Mouse (Mus musculus) heart, embryonic 13.5 days (tissue): ENCODE results near the gene Sap30. TPM values are rescaled to one million over a fixed set of nuclear protein-coding genes. Genes with fewer than 3 reads are reported as not detected.
A peak's percentile ranks its signal among the peaks of the same experiment; 100 is the strongest.
"Not testable (repeated sequence)": the region's sequence is repeated elsewhere in the genome, so short reads cannot be mapped to it uniquely, and the experiment has no call there.

Experiments
- ATAC-seq: fragments of 200-750 bp; cut with Nextera tagmentation; 2 replicates; pipeline ENCODE4 v1.8.0; 2017; ENCODE audit warnings: moderate TSS enrichment; ENCODE audit not compliant: insufficient number of reproducible peaks, low FRiP score, low TSS enrichment; ENCODE audit errors: extremely low read depth
- H3K27ac ChIP-seq: fragments of 300-500 bp; sonication (generic); replicated peaks from 2 replicates; pipeline ENCODE4 v1.5.1; 2015; ENCODE audit warnings: moderate library complexity, mild to moderate bottlenecking, inconsistent platforms
- H3K27me3 ChIP-seq: fragments of 300-500 bp; sonication (generic); replicated peaks from 2 replicates; pipeline ENCODE4 v1.6.1; 2015; ENCODE audit warnings: mild to moderate bottlenecking, inconsistent platforms
- H3K36me3 ChIP-seq: fragments of 300-500 bp; sonication (generic); 2 replicates; pipeline ENCODE4 v1.6.1; 2015; ENCODE audit warnings: mild to moderate bottlenecking, inconsistent platforms
- H3K4me1 ChIP-seq: fragments of 300-500 bp; sonication (generic); 2 replicates; pipeline ENCODE4 v1.6.1; 2015; ENCODE audit warnings: inconsistent platforms
- H3K4me2 ChIP-seq: fragments of 300-500 bp; sonication (generic); 2 replicates; pipeline ENCODE4 v1.6.1; 2015; ENCODE audit warnings: inconsistent platforms, mild to moderate bottlenecking, moderate library complexity
- H3K4me3 ChIP-seq: fragments of 300-500 bp; sonication (generic); 2 replicates; pipeline ENCODE4 v1.5.1; 2015; ENCODE audit warnings: moderate library complexity, mild to moderate bottlenecking, inconsistent platforms
- H3K9ac ChIP-seq: fragments of 300-500 bp; sonication (generic); 2 replicates; pipeline ENCODE4 v1.6.1; 2015; ENCODE audit warnings: inconsistent platforms, mild to moderate bottlenecking, moderate library complexity
- H3K9me3 ChIP-seq: fragments of 300-500 bp; sonication (generic); 2 replicates; pipeline ENCODE4 v1.6.1; 2016; ENCODE audit warnings: inconsistent platforms
- WGBS: fragments of 180-500 bp; shearing (Covaris S2); methylation state at CpG from one replicate; pipeline ENCODE4 v1.1.7; 2015; ENCODE audit warnings: mixed read lengths; 5-methylcytosine and 5-hydroxymethylcytosine counted together
- polyA plus RNA-seq: library from polyadenylated mRNA; unstranded; fragments of >200 nt; fragmentation: Nextera tagmentation; extraction: Ambion mirVana; gene quantifications from 2 replicates; pipeline ENCODE4 v1.2.1, GENCODE M21; 2015

The Sap30 gene
- polyA plus RNA-seq, 1 experiment from 2014 or later, result 45.8 TPM

GRCm38 (mm10) chr8:57463757-57464156, 23.9 kb downstream of the Sap30 start:
- H3K27ac ChIP-seq, result no peak overlapping the region
- no peak overlapping the region for H3K4me3 ChIP-seq
- no peak overlapping the region for H3K9ac ChIP-seq
- no peaks in the 10 kb centered on the region for H3K27me3 ChIP-seq
- no peaks in the 10 kb centered on the region for H3K9me3 ChIP-seq
- peaks cover 12% of the 10 kb centered on the region for H3K4me1 ChIP-seq
- no peaks in the 10 kb centered on the region for H3K36me3 ChIP-seq
- H3K4me2 ChIP-seq, result no peak overlapping the region
- WGBS, result 78% methylated on average over 3 of the region's 3 CpGs
- ATAC-seq, result no peak

GRCm38 (mm10) chr8:57462839-57463238, 24.8 kb downstream of the Sap30 start:
- ATAC-seq, result no peak
- 38% methylated on average over 1 of the region's 1 CpGs for WGBS
- H3K9ac ChIP-seq, result no peak overlapping the region
- H3K27me3 ChIP-seq, result no peaks in the 10 kb centered on the region
- H3K36me3 ChIP-seq, result no peaks in the 10 kb centered on the region
- no peak overlapping the region for H3K4me2 ChIP-seq
- no peaks in the 10 kb centered on the region for H3K9me3 ChIP-seq
- peaks cover 6% of the 10 kb centered on the region for H3K4me1 ChIP-seq
- no peak overlapping the region for H3K4me3 ChIP-seq
- H3K27ac ChIP-seq, result no peak overlapping the region

- Histone ChIP-seq H3K27ac (no peak overlapping the region), H3K4me1 (peaks cover 11% of the 10 kb centered on the region), H3K36me3 (no peaks in the 10 kb centered on the region), H3K9ac (no peak overlapping the region), H3K4me2 (no peak overlapping the region), H3K27me3 (no peaks in the 10 kb centered on the region), H3K9me3 (no peaks in the 10 kb centered on the region), H3K4me3 (no peak overlapping the region)
- no peak for ATAC-seq
- 63% methylated on average over 3 of the region's 3 CpGs for WGBS
Observed at GRCm38 (mm10) chr8:57457942-57458341, 29.7 kb downstream of the Sap30 start.

DNA sequence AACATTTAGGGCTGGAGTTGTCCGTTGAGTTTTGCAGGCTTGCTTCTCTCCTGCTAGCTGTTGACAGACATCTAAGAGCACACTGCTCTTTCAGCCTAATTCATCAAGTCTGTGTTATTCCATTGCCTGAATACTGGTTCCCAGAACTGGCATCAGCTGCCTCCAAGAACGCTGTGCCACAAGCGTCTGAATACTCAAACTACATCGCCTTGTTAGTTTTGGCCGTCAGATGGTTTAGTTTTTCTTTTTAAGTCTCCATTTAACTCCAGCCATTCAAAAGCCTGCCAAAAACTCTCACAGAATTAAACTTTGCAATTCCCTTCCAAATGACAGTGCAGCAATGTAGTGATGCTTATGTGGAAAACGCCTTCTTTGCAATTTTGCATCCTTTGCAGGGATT, 30.5 kb downstream of the Sap30 start:
- peak overlapping the region; percentile 41 for H3K4me2 ChIP-seq
- H3K4me3 ChIP-seq, result no peak overlapping the region
- H3K4me1 ChIP-seq, result peaks cover 11% of the 10 kb centered on the region
- no peaks in the 10 kb centered on the region for H3K27me3 ChIP-seq
- no peaks in the 10 kb centered on the region for H3K36me3 ChIP-seq
- H3K9ac ChIP-seq, result no peak overlapping the region
- H3K9me3 ChIP-seq, result no peaks in the 10 kb centered on the region
- 0 out of 2 replicates have a peak overlapping the region, but pooled peaks have one; percentile 25 for H3K27ac ChIP-seq
- 63% methylated on average over 6 of the region's 6 CpGs for WGBS
- no peak for ATAC-seq

GRCm38 (mm10) chr8:57455765-57456164, 31.9 kb downstream of the Sap30 start, which contains the start of gene Scrg1:
Gene Scrg1, plus strand, starts transcription at chr8:57455923.
- ATAC-seq, result no peak

GRCm38 (mm10) chr8:57453361-57453760, 34.3 kb downstream of the Sap30 start:
- no peaks in the 10 kb centered on the region for H3K27me3 ChIP-seq
- H3K4me3 ChIP-seq, result no peak overlapping the region
- no peaks in the 10 kb centered on the region for H3K36me3 ChIP-seq
- peaks cover 11% of the 10 kb centered on the region for H3K4me1 ChIP-seq
- 79% methylated on average over 2 of the region's 2 CpGs for WGBS
- no peak for ATAC-seq
- H3K9ac ChIP-seq, result no peak overlapping the region
- no peak overlapping the region for H3K27ac ChIP-seq
- no peak overlapping the region for H3K4me2 ChIP-seq
- H3K9me3 ChIP-seq, result no peaks in the 10 kb centered on the region

More at GRCm38 (mm10) chr8:57455765-57456164, 31.9 kb downstream of the Sap30 start, which contains the start of gene Scrg1:
- 76% methylated on average over 3 of the region's 3 CpGs for WGBS
- peaks cover 11% of the 10 kb centered on the region for H3K4me1 ChIP-seq
- H3K36me3 ChIP-seq, result no peaks in the 10 kb centered on the region
- H3K9me3 ChIP-seq, result no peaks in the 10 kb centered on the region
- H3K27me3 ChIP-seq, result no peaks in the 10 kb centered on the region
- H3K4me3 ChIP-seq, result no peak within 1 kb of the TSS
- H3K4me2 ChIP-seq, result peak within 1 kb of the TSS; percentile 41
- H3K9ac ChIP-seq, result no peak within 1 kb of the TSS
- peak within 1 kb of the TSS; percentile 25; the same call in 1 of the 2 replicates for H3K27ac ChIP-seq

GRCm38 (mm10) chr8:57451896-57452295, 35.8 kb downstream of the Sap30 start:
- Histone ChIP-seq H3K27me3 (no peaks in the 10 kb centered on the region), H3K27ac (no peak overlapping the region), H3K4me2 (no peak overlapping the region), H3K9me3 (no peaks in the 10 kb centered on the region), H3K36me3 (no peaks in the 10 kb centered on the region), H3K9ac (no peak overlapping the region), H3K4me1 (peaks cover 6% of the 10 kb centered on the region), H3K4me3 (no peak overlapping the region)
- no peak for ATAC-seq
- WGBS, result 90% methylated on average over 4 of the region's 4 CpGs

GRCm38 (mm10) chr8:57450726-57451125, 36.9 kb downstream of the Sap30 start:
- ATAC-seq, result no peak
- no peak overlapping the region for H3K4me3 ChIP-seq
- H3K27me3 ChIP-seq, result no peaks in the 10 kb centered on the region
- 66% methylated on average over 7 of the region's 7 CpGs for WGBS
- H3K9ac ChIP-seq, result no peak overlapping the region
- no peaks in the 10 kb centered on the region for H3K9me3 ChIP-seq
- no peaks in the 10 kb centered on the region for H3K36me3 ChIP-seq
- H3K4me1 ChIP-seq, result no peaks in the 10 kb centered on the region
- no peak overlapping the region for H3K27ac ChIP-seq
- no peak overlapping the region for H3K4me2 ChIP-seq

- not testable (repeated sequence) for H3K9ac ChIP-seq, H3K4me1 ChIP-seq, H3K4me2 ChIP-seq, H3K9me3 ChIP-seq, H3K36me3 ChIP-seq, ATAC-seq, H3K27me3 ChIP-seq, H3K27ac ChIP-seq, H3K4me3 ChIP-seq
- WGBS, result 77% methylated on average over 5 of the region's 5 CpGs
Observed at GRCm38 (mm10) chr8:57445901-57446300, 41.8 kb downstream of the Sap30 start.

DNA sequence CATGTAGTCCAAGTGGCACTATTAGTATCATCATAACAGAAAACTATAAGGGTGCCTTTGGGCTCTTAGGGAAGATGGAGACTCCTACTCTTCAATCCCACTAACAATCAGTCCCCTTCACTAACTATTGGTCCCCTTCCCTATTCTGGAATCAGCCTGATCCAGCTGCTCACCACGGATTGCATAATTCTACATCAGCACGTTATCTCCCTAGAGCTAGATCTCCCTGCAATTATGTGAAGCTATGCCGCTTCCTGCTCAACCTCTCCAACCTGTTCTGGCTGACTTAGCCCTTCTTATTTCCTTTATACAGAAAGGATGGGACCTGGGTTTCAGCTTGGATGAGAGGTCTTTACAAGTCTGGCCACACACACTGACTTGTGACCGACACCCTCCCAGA, 44.4 kb downstream of the Sap30 start:
- WGBS, result 59% methylated on average over 4 of the region's 4 CpGs
- H3K27ac ChIP-seq, result no peak overlapping the region
- no peak for ATAC-seq

GRCm38 (mm10) chr8:57441556-57441955, 46.1 kb downstream of the Sap30 start:
- ATAC-seq, result no peak
- H3K4me3 ChIP-seq, result no peak overlapping the region
- no peak overlapping the region for H3K27ac ChIP-seq
- 86% methylated on average over 5 of the region's 5 CpGs for WGBS
- H3K9ac ChIP-seq, result no peak overlapping the region
- no peak overlapping the region for H3K4me2 ChIP-seq
- no peaks in the 10 kb centered on the region for H3K36me3 ChIP-seq
- no peaks in the 10 kb centered on the region for H3K27me3 ChIP-seq
- 0 out of 2 replicates have a peak, but pooled peaks cover 6% of the 10 kb centered on the region for H3K4me1 ChIP-seq
- no peaks in the 10 kb centered on the region for H3K9me3 ChIP-seq

More for the DNA sequence above, 44.4 kb downstream of the Sap30 start:
- Histone ChIP-seq H3K4me2 (no peak overlapping the region), H3K36me3 (no peaks in the 10 kb centered on the region), H3K9ac (no peak overlapping the region), H3K27me3 (no peaks in the 10 kb centered on the region), H3K9me3 (no peaks in the 10 kb centered on the region), H3K4me3 (no peak overlapping the region), H3K4me1 (no peaks in the 10 kb centered on the region)

DNA sequence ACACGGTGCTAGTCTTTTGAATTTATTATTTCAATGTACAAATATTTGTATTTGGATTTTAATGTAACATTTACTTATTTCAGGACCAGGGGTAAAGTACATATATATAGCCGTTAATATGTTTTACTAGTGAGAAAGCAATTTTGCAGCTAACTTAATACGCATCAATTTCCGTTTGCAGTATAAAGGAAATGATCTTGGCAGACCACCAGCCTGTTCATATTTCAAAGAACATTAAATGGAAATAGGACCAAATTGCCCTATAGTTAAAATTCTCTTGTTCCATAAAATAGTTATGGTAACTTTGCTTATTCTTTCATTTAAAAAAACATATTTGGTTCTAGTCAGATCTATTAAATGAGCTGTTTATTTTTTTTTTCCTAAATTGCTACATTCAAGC, 46.5 kb downstream of the Sap30 start:
- Histone ChIP-seq H3K4me2 (no peak overlapping the region), H3K27me3 (no peaks in the 10 kb centered on the region), H3K27ac (no peak overlapping the region), H3K4me1 (0 out of 2 replicates have a peak, but pooled peaks cover 10% of the 10 kb centered on the region), H3K4me3 (no peak overlapping the region), H3K9me3 (no peaks in the 10 kb centered on the region), H3K36me3 (no peaks in the 10 kb centered on the region), H3K9ac (no peak overlapping the region)
- WGBS, result 82% methylated on average over 4 of the region's 4 CpGs
- ATAC-seq, result no peak
